Mouse (Mus musculus): ENCODE data around the gene Zbtb34. TPM values are rescaled to one million over a fixed set of nuclear protein-coding genes. Genes with fewer than 3 reads are reported as not detected.

The Zbtb34 gene
- 7.2 and 7.9 TPM in 2 replicates for polyA plus RNA-seq (2015; fragmentation: Nextera tagmentation; extraction: Ambion mirVana)

DNA sequence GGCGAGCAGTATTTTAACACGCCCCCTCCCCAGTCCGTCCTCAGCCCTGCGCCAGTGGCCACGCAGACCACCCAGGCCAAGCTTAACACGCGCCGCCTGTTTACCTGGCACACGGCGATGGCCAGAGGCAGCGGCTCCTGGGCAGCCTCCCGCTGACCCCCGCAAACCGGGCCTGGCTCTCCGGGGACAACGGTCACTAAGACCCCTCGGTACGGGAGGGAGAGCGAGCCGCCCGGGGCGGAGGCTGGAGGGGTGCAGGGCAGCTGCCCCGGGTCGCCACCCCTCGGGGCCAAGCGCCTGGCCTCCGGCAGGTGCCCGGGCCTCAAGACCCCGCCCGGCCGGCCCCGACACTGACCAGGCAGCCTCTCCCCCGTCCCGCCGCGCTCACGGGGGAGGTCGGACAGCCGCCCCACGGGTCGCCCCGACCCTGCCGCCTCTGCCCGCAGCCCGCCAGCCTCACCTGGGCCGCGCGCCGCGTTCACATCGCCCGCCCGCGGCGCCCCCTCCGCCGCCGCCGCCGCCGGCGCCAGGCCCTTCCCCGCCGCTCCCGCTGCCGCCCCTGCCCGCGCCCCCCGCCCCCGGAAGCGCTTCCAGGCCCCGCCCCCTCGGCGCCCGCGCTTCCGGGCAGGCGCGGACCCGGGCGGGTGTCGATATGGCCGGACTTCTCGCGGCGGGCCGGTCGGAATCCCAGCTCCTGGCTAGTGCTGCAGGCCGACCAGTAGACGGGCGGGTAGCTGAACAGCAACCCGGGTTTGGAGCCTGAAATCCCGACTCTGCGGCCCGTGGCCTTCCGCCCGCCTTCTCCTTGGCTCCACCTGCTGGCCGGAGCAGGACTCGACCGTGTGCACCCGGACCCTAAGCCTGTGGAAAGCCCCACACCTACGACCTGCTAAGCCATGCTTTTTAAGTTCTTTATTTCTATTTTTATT is at the start of gene Zbtb34:
Gene Zbtb34 (minus strand): TSS at position 554 of the 929 bp plus-strand sequence.
- peak; percentile 70 for ATAC-seq (ENCODE audit: insufficient number of reproducible peaks, low FRiP score, low TSS enrichment, low read depth)
- Histone ChIP-seq H3K4me3 (replicated peaks) (peak within 1 kb of the TSS; percentile 96), H3K4me2 (replicated peaks) (peak within 1 kb of the TSS; percentile 80), H3K9ac (peak within 1 kb of the TSS; percentile 87), H3K9me3 (replicated peaks) (no peaks in the 10 kb centered on the region), H3K27ac (replicated peaks) (peak within 1 kb of the TSS; percentile 85), H3K27me3 (no peaks in the 10 kb centered on the region), H3K36me3 (0 out of 2 replicates have a peak, but pooled peaks cover 4% of the 10 kb centered on the region), H3K4me1 (peaks cover 47% of the 10 kb centered on the region)
- WGBS = under 1% methylated on average over 72 of the region's 102 CpGs

DNA sequence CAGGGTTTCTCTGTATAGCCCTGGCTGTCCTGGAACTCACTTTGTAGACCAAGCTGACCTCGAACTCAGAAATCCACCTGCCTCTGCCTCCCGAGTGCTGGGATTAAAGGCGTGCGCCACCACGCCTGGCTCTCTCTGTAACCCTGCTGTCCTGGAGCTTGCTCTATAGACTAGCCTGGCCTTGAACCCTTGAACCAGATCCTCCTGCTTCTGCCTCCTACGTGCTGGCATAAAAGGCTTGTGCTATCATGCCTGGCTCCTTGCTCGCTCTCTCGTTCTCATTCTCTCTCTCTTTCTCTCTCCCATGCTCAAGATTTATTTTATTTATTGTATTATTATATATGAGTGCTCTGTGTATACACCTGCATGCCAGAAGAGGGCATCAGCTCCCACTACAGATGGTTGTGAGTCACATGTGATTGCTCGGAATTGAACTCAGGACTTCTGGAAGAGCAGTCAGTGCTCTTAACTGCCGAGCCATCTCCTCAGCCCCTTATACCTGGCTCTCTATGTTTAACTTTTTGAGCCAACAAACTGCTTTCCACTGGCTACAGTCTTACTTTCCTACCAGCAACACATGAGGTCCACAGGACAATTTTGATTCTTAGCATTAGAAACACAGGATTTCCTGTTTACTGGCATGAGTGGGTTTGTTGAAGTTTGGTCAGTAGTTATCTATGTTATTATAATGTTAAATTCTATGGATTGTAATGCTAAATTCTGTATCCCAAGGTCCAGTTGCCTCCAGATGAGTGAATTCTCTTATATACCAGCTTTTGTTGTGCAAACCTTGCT is 47.0 kb upstream of the Zbtb34 start:
- no peak for ATAC-seq (ENCODE audit: insufficient number of reproducible peaks, low FRiP score, low TSS enrichment, low read depth)
- 86% methylated on average over 10 of the region's 10 CpGs for WGBS
- no peaks in the 10 kb centered on the region for H3K36me3 ChIP-seq

DNA sequence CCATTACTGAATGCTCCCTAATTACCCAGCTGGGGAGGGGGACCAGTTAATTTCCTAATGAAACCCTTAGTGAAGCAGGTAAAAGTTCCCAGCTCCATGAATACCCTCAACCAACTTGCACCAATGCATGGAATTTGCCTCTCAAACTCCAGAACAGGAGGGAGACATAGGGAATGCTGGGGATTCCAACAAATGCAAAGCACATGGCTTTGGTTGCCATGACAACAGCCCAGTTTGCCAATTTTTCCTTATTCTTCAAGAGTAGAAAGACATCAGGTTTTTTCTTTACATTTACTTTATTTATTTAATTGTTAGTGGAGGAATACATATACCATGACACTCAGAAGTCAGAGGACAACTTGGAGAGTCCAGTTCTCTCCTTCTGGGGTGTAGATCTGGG is 44.8 kb upstream of the Zbtb34 start:
- Histone ChIP-seq H3K27me3 (no peaks in the 10 kb centered on the region), H3K4me3 (replicated peaks) (no peak overlapping the region), H3K36me3 (no peaks in the 10 kb centered on the region), H3K4me2 (replicated peaks) (no peak overlapping the region), H3K4me1 (peaks cover 8% of the 10 kb centered on the region; the same call in 1 of the 2 replicates), H3K9me3 (replicated peaks) (no peaks in the 10 kb centered on the region), H3K27ac (replicated peaks) (no peak overlapping the region), H3K9ac (no peak overlapping the region)
- ATAC-seq (ENCODE audit: insufficient number of reproducible peaks, low FRiP score, low TSS enrichment, low read depth) = no peak

More for the DNA sequence above, 47.0 kb upstream of the Zbtb34 start:
- Histone ChIP-seq H3K4me2 (replicated peaks) (no peak overlapping the region), H3K4me1 (peaks cover 8% of the 10 kb centered on the region; the same call in 1 of the 2 replicates), H3K9me3 (replicated peaks) (no peaks in the 10 kb centered on the region), H3K4me3 (replicated peaks) (no peak overlapping the region), H3K9ac (no peak overlapping the region), H3K27me3 (no peaks in the 10 kb centered on the region), H3K27ac (replicated peaks) (no peak overlapping the region)

DNA sequence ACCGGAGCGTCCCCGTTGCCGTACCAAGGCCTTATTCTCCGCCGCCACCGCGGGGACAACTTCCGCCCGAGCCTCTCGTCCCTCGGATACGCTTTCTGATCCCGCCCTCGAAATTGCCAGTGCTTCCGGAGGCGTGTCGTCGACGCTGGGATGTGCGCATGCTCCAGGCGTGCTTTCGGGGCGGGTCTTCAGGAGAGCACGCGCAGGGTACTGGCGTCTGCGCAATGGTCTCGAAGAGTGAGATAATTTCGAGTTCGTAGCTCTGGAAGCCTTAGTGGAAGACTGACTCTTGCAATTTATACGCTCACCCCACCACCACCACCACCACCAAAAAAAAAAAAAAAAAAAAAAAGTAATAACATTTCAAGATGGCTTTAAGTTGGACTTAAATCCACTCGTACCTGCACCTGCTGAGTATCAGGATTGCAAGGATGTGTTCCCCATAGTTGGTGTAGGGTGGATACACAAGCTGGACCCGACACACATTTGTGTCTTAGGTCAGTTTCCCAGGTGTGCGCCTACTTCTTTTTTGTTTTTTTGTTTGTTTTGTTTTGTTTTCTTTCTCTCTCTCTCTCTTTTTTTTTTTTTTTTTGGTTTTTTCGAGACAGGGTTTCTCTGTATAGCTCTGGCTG is 37.5 kb upstream of the Zbtb34 start, which contains the start of gene Zbtb43:
Gene Zbtb43 (minus strand): TSS at position 94 of the 632 bp plus-strand sequence.
- H3K4me1 ChIP-seq = peaks cover 29% of the 10 kb centered on the region
- H3K36me3 ChIP-seq = no peaks in the 10 kb centered on the region; the same call in 1 of the 2 replicates
- peak within 1 kb of the TSS; percentile 98 for H3K4me3 ChIP-seq (replicated peaks)
- WGBS = 5% methylated on average over 36 of the region's 36 CpGs
- ATAC-seq (ENCODE audit: insufficient number of reproducible peaks, low FRiP score, low TSS enrichment, low read depth) = peak; percentile 90
- peak within 1 kb of the TSS; percentile 87 for H3K9ac ChIP-seq
- H3K27me3 ChIP-seq = no peaks in the 10 kb centered on the region
- peak within 1 kb of the TSS; percentile 58; the same call in 1 of the 2 replicates for H3K27ac ChIP-seq (replicated peaks)
- H3K9me3 ChIP-seq (replicated peaks) = no peaks in the 10 kb centered on the region
- H3K4me2 ChIP-seq (replicated peaks) = peak within 1 kb of the TSS; percentile 76

DNA sequence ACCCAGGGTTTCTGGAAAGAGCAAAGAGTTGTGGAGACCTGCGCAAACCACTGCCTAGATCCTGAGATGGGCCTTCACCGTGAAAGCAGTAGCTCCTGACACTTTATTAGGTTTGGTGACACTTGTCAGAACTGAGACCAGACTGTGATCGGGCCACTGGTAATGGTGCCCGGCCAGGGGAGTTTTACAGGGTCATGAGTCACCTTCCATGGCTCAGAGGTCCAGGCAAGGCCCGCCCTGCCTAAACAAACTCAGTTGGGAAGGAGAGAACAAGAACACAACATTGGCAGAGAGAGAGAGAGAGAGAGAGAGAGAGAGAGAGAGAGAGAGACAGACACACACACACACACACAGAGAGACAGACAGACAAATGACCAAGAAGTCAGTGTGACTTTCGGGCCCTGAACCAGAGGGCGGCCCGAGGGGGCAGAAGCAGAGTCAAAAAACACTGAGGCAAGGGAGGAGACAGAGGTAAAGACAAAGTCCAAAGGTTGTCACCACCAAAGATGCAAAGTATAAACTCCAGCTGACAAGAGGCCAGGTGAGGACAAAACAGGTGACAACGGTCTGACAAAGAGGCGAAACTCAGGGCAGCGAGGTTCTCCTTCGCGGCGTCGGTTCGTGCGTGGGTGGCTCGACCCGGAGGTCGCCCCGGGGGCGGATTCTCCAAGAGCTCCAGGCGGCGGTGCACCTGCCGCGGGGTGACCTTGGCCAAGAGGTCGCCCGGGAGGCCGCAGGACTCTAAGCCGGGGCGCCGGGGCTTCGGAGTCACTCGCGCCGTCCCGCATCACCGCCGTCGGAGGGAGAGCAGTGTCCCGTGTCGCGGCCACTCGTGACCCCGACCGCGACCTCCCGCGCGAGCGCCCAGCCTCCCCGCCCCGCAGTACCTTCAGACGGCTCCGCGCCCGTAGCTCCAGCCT is 36.7 kb upstream of the Zbtb34 start:
- no peaks in the 10 kb centered on the region for H3K27me3 ChIP-seq
- peaks cover 3% of the 10 kb centered on the region; the same call in 1 of the 2 replicates for H3K36me3 ChIP-seq
- peak overlapping the region; percentile 76 for H3K4me2 ChIP-seq (replicated peaks)
- 5% methylated on average over 57 of the region's 57 CpGs for WGBS
- H3K4me1 ChIP-seq = peaks cover 29% of the 10 kb centered on the region
- H3K4me3 ChIP-seq (replicated peaks) = peak overlapping the region; percentile 98
- no peaks in the 10 kb centered on the region for H3K9me3 ChIP-seq (replicated peaks)
- H3K27ac ChIP-seq (replicated peaks) = peak overlapping the region; percentile 58; the same call in 1 of the 2 replicates
- peak overlapping the region; percentile 87 for H3K9ac ChIP-seq
- ATAC-seq (ENCODE audit: insufficient number of reproducible peaks, low FRiP score, low TSS enrichment, low read depth) = peak; percentile 16

DNA sequence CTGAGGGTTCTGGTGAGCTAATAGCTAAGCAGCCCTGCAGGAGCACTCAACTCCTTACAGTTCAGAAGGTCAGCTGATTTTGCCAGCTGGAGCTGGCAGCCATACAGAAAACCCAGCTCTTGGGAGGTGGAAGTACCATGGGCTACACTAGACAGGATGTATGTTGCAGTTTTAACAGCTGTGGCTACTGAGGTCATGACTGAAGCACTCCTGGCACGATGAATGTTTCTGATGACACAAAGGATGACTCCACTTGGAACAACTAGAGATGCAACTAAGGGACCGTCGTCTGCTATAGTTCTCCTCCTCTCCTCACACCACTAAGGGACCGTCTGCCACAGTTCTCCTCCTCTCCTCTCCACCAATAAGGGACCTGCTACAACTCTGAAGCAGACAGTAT is 34.8 kb upstream of the Zbtb34 start:
- no peaks in the 10 kb centered on the region for H3K27me3 ChIP-seq
- no peaks in the 10 kb centered on the region for H3K9me3 ChIP-seq (replicated peaks)
- H3K4me1 ChIP-seq = peaks cover 29% of the 10 kb centered on the region
- H3K4me3 ChIP-seq (replicated peaks) = no peak overlapping the region
- no peak overlapping the region for H3K4me2 ChIP-seq (replicated peaks)
- no peak overlapping the region for H3K9ac ChIP-seq
- peaks cover 20% of the 10 kb centered on the region for H3K36me3 ChIP-seq
- no peak overlapping the region for H3K27ac ChIP-seq (replicated peaks)
- 64% methylated on average over 4 of the region's 4 CpGs for WGBS
- no peak for ATAC-seq (ENCODE audit: insufficient number of reproducible peaks, low FRiP score, low TSS enrichment, low read depth)

DNA sequence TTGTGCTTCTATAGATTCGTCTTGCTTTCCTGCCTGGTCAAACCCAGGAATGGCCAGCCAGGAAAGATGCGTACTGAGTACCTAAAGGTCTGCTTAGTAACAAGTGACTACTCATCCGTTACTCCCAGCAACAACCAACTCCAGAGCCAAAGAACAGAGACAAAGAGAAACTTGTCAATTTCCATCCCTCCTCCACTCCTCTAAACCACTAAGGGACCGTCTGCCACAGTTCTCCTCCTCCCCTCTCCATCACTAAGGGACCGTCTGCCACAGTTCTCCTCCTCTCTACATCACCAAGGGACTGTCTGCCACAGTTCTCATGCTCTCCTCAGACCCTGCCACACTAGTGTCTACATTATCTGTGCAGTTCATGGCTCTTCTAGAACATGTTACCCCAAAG is 34.1 kb upstream of the Zbtb34 start:
- no peak for ATAC-seq (ENCODE audit: insufficient number of reproducible peaks, low FRiP score, low TSS enrichment, low read depth)
- H3K4me1 ChIP-seq = peaks cover 29% of the 10 kb centered on the region
- no peaks in the 10 kb centered on the region for H3K9me3 ChIP-seq (replicated peaks)
- 68% methylated on average over 5 of the region's 5 CpGs for WGBS
- H3K9ac ChIP-seq = no peak overlapping the region
- H3K4me3 ChIP-seq (replicated peaks) = no peak overlapping the region
- peaks cover 25% of the 10 kb centered on the region for H3K36me3 ChIP-seq
- no peak overlapping the region for H3K4me2 ChIP-seq (replicated peaks)
- H3K27me3 ChIP-seq = no peaks in the 10 kb centered on the region
- H3K27ac ChIP-seq (replicated peaks) = no peak overlapping the region

DNA sequence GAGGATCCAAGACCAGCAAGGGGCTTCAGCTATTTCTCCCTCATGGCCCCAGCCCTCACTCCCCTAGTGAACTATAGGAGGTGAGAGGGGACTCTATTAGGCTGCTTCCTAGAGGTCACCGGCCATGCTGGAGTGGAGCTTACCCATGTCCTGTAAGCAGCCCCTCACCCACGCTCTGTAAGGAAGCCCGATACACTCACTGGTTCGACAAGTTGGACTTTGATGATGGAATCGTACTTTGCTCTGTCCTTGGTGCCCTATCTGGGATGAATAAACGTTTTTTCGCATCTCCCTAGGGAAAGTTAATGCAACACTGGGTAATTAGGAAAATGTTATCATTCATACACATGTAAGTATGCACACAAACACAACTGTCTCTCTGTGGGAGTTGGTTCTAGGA is 30.9 kb upstream of the Zbtb34 start:
- 89% methylated on average over 7 of the region's 7 CpGs for WGBS
- H3K9ac ChIP-seq = no peak overlapping the region
- H3K27me3 ChIP-seq = no peaks in the 10 kb centered on the region
- peaks cover 21% of the 10 kb centered on the region for H3K4me1 ChIP-seq
- H3K4me3 ChIP-seq (replicated peaks) = no peak overlapping the region
- H3K27ac ChIP-seq (replicated peaks) = no peak overlapping the region
- no peaks in the 10 kb centered on the region for H3K9me3 ChIP-seq (replicated peaks)
- H3K4me2 ChIP-seq (replicated peaks) = no peak overlapping the region
- ATAC-seq (ENCODE audit: insufficient number of reproducible peaks, low FRiP score, low TSS enrichment, low read depth) = no peak
- H3K36me3 ChIP-seq = peaks cover 37% of the 10 kb centered on the region

DNA sequence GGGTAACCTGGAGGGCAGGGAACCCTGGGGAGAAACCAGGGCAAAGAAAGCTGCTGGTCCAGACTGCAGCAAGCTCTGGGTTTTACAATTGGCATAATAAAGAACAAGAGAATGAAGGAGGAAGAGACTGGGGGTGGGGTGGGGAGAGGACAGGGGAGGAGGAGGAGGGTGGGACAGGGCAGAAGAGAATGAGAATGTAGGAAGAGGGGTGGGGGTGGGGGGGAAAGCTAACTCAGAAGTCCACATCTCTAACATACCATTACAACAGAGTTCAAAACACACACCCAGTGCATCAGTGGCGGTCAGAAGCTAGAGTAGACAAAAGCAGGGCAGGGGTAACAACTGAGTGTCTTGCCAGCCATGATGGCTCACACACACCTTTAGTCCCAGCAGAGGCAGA is 29.9 kb upstream of the Zbtb34 start:
- Histone ChIP-seq H3K27ac (replicated peaks) (no peak overlapping the region), H3K27me3 (no peaks in the 10 kb centered on the region), H3K9ac (no peak overlapping the region), H3K36me3 (peaks cover 42% of the 10 kb centered on the region), H3K4me2 (replicated peaks) (no peak overlapping the region), H3K4me3 (replicated peaks) (no peak overlapping the region), H3K9me3 (replicated peaks) (no peaks in the 10 kb centered on the region), H3K4me1 (peaks cover 12% of the 10 kb centered on the region; the same call in 1 of the 2 replicates)
- no peak for ATAC-seq (ENCODE audit: insufficient number of reproducible peaks, low FRiP score, low TSS enrichment, low read depth)
- 92% methylated on average over 1 of the region's 1 CpGs for WGBS

DNA sequence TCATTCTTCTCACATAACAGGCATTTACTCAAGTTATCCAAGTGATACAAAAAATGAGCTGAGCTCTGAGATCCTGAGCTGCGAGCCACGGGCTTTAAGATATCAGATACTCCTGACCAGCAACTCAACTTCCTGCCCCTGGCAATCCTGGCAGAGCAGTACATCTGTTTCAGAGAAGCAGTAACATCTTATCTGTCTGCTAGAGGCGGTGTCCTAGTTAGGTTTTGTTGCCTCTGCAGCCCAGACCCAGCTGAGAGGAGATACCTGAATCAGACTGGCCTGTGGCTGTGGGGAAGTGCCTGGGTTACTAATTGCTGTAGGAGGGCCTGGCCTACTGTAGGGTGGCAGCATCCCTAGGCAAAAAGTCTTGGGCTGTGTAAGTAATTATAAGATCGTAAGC is 28.5 kb upstream of the Zbtb34 start:
- no peak overlapping the region for H3K9ac ChIP-seq
- H3K27ac ChIP-seq (replicated peaks) = no peak overlapping the region
- no peaks in the 10 kb centered on the region for H3K4me1 ChIP-seq
- 61% methylated on average over 4 of the region's 4 CpGs for WGBS
- no peaks in the 10 kb centered on the region for H3K9me3 ChIP-seq (replicated peaks)
- no peaks in the 10 kb centered on the region for H3K27me3 ChIP-seq
- ATAC-seq (ENCODE audit: insufficient number of reproducible peaks, low FRiP score, low TSS enrichment, low read depth) = no peak
- H3K36me3 ChIP-seq = peaks cover 53% of the 10 kb centered on the region
- no peak overlapping the region for H3K4me2 ChIP-seq (replicated peaks)
- no peak overlapping the region for H3K4me3 ChIP-seq (replicated peaks)
